Mouse (Mus musculus) cerebellum, adult 11-12 months (tissue): ENCODE results near the gene Wipi2.
A peak's percentile ranks its signal among the peaks of the same experiment; 100 is the strongest.

ENCODE experiments used
- DNase-seq: peaks from one replicate; pipeline ENCODE4 v3.0.0; 2022

The Wipi2 gene

DNA sequence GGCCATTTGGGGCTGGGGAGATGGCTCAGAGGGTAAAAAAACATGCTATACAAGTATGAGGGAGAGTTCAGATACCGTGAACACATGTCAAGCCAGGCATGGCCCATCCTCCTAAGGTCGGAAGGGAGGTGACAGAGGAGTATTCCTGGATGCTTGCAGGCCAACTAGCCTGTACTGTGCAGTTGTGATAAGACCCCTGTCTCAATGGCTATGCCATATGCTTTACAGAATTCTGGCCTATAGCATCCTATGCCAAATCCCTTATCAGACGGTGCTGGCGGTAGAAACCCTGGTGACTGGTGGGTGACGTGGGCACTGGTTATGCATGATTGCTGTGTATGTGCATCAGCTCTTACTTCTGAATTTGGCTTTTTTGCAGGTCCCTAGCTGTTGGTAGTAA, 10.3 kb downstream of the Wipi2 start:
- no peak for DNase-seq

- DNase-seq, result no peak
Observed at GRCm38 (mm10) chr5:142640088-142640487, 12.6 kb downstream of the Wipi2 start.

GRCm38 (mm10) chr5:142641331-142642051, 14.0 kb downstream of the Wipi2 start:
- no peak for DNase-seq

GRCm38 (mm10) chr5:142648162-142648561, 20.7 kb downstream of the Wipi2 start:
- DNase-seq, result no peak

DNA sequence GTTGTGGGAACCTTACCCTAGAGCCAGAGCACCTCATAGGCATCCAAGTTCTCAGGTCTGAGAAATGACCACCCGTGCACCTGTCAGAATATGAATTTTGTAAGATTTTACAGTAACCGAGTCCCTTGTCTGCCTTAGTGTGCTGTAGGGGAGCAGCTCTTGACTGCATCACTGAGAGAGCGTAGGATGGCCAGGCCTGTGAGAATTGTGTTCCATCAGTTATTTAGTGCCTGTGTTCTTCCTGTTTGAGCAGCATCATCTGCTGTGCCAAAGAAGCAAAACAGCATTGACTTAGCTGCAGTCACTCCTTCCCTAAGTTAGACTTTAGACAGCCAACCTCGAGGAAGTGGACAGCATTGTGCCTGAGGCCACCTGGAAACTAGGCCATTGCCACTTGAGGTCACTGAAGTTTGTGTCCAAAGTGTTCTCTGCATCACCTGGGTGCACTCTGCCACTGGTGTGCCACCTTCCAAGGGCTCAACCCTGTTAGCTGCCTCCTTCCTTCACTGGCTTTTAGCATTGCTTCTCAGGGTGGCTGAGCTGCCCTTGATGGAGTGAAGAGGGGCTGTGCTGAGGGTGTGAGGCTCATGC, 22.1 kb downstream of the Wipi2 start:
- DNase-seq, result no peak

GRCm38 (mm10) chr5:142650390-142650789, 22.9 kb downstream of the Wipi2 start:
- no peak for DNase-seq

- DNase-seq, result no peak
Observed at GRCm38 (mm10) chr5:142650794-142651497, 23.4 kb downstream of the Wipi2 start.

DNA sequence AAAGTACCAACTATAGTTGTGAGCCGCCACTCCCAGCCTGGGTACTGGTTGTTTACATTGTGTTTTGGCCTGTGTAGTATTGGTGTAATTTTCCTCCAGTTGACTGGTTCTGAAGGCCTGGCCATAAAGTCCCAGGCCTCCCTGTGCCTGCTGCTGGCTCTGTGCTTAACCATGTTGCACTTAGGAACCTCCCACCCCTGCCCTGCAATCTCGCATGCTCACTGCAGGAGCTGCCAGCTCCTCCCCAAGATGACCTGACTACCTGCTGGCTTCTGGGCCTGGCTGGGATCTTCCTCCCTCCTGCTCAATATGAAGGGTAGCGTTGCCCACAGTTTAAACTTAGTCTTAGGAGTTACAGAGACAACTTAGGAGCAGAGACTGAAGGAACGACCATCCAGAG, 24.8 kb downstream of the Wipi2 start:
- no peak for DNase-seq

DNA sequence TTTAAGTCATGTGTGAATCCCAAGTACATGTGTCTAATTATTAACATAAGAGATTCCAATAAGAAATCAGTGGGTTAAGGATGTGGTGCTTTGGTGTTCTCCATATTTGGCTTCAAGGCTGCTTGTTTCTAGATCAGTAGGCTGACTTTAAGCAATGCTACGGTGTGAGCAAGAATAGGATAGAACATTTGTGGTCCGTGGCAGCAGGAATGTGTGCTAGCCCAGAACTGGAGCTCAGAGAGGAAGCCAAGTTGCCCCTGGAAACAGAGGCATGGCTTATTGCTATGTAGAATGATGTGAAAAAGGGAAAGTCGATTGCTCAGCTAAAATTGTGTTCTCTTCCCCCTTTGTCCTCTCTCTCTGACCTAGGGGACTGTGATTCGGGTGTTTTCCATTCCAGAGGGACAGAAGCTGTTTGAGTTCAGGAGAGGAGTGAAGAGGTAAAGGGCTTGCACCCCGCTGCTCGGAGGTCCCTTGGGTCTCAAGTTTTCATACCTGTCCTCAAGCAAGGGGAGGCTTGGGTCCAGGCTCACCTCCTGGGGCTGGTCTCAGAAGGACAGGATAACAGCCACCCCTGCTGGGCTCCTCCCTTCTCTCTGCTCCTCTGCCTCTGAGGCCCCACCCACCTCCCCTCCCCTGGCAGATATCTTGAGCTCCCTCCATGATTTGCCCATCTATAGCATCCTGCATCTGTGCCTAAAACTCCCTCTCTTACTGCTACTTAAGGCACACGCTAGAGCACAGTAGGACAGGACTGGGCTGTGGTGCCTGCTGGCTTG, 33.3 kb downstream of the Wipi2 start:
- DNase-seq, result no peak

- DNase-seq, result no peak
Observed at GRCm38 (mm10) chr5:142667921-142668320, 40.4 kb downstream of the Wipi2 start.

DNA sequence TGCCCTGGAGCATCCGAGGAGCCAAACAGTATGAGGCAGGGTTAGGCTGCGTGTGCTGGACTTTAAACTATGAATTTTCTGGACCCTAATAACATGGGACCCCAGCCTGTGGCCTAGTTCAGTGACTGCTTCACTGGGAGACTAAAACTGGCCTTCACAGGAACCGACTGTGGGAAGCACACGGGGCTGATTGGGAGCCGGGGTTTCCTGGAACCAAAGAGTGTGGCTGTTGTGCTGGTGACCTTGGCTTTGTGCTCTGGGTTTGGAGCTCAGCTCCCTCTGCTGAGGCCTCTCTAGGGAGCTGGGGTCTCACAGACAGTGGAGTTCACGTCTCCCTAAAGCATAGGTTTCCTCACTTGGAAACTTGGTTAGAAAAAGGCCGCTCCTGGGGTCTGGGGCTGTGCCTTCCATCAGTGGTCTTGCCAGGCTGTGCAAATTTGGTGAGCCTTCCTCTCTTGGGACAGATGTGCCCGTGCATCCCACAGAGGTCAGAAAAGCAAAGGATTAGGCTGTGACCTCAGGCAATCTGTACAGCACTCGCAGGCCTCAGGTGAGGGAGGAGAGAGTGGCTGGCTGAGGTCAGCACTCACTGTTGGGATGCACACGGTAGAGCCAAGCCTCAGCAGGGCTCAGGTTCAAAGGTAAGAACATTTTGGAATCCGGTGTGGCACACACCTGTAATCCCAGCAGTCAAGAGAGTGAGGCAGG, 41.2 kb downstream of the Wipi2 start:
- no peak for DNase-seq

- DNase-seq, result peak; percentile 82
Observed at GRCm38 (mm10) chr5:142669726-142670125, 42.2 kb downstream of the Wipi2 start.

GRCm38 (mm10) chr5:142673082-142673481, 45.6 kb downstream of the Wipi2 start:
- DNase-seq, result no peak

GRCm38 (mm10) chr5:142678141-142678571, 50.7 kb downstream of the Wipi2 start:
- DNase-seq, result peak; percentile 90

- no peak for DNase-seq
Observed at GRCm38 (mm10) chr5:142679065-142679464, 51.6 kb downstream of the Wipi2 start.

GRCm38 (mm10) chr5:142681911-142682310, 54.4 kb downstream of the Wipi2 start:
- no peak for DNase-seq

GRCm38 (mm10) chr5:142682529-142682928, 55.0 kb downstream of the Wipi2 start:
- no peak for DNase-seq

- DNase-seq, result no peak
Observed at GRCm38 (mm10) chr5:142688866-142689265, 61.4 kb downstream of the Wipi2 start.

GRCm38 (mm10) chr5:142690343-142690742, 62.8 kb downstream of the Wipi2 start:
- DNase-seq, result no peak

DNA sequence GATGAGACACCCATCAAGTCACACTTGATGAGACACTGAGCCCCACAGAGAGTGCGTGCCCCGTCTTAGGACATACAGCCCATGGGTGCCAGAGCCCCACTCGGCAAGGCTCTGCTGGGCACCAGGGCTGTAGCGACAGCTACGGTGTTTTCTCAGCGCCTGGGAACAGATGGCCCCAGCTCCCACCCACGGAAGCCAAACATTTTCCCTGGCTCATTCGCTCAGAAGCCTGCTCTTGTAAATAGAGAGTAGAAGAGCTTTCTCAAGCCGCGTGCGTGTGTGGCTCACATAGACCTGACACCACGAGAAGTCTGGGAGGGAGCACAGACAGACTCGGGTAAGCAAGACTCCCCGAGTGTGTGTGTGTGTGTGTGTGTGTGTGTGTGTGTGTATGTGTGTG, 64.8 kb downstream of the Wipi2 start, which contains the start of gene Slc29a4:
Gene Slc29a4 (plus strand): TSS at position 265 of the 400 bp plus-strand sequence.
- DNase-seq, result peak; percentile 85

DNA sequence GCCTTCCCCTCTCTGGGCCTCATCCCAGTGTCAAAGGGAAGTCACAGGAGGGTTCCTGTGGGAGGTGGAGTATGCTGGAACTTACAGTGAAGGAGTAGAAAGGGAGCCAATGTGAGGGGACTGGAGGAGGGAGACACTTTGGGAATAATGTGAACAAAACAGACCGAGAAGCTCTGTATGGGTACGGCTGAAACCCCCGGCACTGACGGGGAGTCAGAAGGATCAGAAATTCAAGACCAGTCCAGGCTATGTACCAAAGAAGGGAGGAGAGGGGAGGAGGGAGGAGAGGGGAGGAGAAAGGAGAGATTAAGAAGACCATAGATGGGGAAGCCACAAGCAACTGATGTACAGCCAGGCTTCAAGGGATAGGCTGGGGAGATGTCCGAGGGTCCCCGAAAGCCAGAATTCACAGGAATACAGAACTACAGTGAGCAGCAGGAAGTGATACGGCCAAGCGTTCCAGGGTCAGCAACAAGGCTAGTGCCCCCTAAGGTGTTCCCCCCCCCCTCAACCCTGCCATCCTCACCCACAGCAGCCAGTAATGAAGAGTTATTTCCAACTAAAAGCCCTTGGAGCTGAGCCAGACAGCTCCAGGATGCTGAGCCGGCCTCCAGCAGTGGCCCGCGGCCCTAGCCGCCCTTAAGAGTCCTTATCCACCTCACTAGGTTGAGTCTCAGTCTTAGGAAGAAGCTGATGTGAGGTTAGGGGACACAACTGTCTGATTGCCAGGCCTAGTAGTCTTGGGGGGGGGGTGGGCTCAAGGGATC, 65.7 kb downstream of the Wipi2 start:
- DNase-seq, result peak; percentile 69
